Mouse (Mus musculus) kidney, adult 2 months (tissue): ENCODE measurements around the gene AF067063.
"Not testable (repeated sequence)": the region's sequence is repeated elsewhere in the genome, so short reads cannot be mapped to it uniquely, and the experiment has no call there.

Experiments
- CTCF ChIP-seq: fragments of 200-500 bp; conservative IDR thresholded peaks from 2 replicates; pipeline ENCODE4 v1.5.1; 2011; ENCODE audit warnings: low read depth, mild to moderate bottlenecking, control low read depth, low read length, moderate library complexity, mixed read lengths; ENCODE audit not compliant: insufficient read depth, insufficient read length
- POLR2A ChIP-seq: fragments of 200-500 bp; IDR thresholded peaks from one replicate; pipeline ENCODE4 v1.6.1; 2011; ENCODE audit warnings: low read depth, low read length, control low read depth

GRCm38 (mm10) chr13:119864395-119864999, 34.5 kb upstream of the AF067063 start:
- not testable (repeated sequence) for TF ChIP-seq CTCF, POLR2A
